Mouse (Mus musculus): ENCODE data around the gene Tex264.

Tex264 gene

DNA sequence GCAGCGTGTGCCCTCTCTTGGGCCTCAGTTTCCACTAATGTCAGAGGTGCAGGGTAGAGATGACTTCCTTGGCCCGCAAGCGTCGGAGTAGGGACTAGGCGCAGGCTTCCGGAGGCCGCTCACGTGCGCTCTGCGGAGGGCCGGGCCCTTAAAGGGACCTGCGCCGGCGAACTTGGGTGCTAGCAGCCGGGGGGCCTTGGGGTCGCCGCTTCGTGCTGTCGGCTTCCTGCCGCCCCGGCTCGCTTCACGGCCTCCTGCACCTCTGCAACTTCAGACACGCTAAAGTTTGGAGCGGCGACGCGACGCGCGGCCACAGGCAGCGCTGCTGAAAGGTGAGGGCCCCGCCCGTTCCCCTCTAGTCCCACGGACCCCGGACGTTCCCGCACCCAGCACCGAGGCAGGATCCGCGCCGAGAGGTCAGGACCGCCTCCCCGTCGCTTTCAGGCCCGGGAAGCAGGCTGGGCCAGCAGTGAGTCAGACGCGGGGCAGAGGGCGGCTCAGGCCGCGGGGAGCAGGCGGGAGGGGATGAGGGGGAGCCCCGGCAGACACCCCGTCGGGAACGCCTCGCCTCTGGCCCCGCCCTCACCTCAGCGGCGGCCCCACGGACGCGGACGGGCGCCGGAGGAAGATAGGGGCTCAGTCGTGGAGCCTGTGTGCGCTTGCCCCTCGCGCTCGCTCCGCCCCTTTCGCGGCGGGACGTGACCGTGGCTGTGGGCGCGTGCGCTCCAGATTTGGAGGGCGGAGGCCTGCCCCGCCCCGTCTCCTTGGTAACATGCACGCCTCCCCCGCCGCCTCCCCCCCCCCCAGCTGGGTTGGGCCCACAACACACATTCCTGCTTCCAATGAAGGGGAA is at the start of gene Tex264:
Gene Tex264, minus strand, starts transcription at position 679 of the 853 bp plus-strand sequence.
- peak; percentile 95 for DNase-seq (ENCODE audit: low read depth, low spot score)

DNA sequence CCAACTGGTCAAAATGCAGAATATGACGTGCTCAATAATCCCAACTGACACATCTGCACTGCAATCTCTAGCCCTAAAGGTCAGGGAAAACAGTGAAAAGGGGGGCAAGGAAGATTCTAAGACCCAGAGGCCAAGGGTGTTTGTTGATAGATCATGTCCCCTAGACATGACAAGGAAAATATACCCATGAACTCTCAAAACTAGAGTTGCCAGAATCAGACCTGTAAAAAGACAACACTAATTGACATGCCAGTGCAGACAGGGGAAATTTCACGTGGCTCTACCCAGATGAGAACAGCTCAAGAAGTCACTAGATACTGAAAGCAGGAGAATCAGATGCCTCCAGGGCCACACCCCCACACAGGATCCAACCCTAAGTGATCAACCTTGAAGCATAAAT is 48.0 kb upstream of the Tex264 start:
- no peak for DNase-seq (ENCODE audit: low read depth, low spot score)

DNA sequence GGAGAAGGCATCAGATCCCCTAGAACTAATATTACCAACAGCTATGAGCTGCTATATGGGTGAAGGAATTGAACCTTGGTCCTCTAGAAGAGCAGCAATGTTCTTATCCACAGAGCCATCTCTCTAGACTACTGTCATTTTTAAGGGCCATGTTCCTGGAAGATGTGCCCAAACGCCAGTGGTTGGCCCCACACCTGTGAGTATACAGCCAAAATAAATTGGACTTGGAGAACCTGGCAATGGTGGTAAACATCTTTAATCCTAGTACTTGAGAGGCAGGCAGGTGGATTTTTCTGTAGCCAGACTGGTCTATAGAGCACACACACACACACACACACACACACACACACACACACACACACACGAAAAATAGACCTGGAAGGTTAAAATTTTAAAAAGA is 43.7 kb upstream of the Tex264 start:
- no peak for DNase-seq (ENCODE audit: low read depth, low spot score)

DNA sequence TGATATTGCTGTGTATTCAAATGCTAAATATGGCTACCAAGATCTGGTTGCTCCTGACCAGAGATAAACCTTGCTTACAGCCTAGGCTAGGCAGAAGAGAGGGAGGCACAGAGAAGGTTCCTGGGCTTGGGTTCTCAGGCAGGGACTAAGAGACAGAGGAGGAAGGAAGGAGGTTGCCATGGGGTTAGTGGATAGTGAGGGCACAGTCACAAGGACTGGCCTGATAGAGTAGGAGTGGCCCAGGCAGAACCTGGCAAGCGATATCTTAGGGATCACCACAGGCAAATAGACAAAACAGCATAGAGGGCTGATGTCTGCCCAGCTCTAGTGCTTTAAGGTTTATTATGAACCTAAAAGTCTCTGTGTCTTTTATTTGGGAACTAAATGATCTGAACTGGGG is 41.2 kb upstream of the Tex264 start:
- DNase-seq (ENCODE audit: low read depth, low spot score), result no peak

DNA sequence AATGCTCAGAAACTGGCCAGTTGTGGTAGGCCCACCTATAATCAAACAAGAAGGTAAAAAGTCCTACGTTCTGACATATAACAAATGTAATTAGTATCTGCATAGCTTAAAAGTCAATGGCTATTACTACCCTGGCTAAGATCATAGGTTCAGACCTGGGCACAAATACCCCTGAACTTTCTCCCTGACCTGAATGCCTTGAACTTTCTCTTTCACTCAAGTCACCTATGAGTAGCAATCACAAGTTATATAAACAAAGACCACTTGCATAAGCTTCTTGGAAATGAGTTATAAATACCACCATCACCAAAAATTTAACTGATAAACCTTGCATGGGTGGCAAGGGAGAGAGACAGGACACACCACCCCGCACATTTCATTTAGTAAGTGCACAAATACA is 39.7 kb upstream of the Tex264 start:
- no peak for DNase-seq (ENCODE audit: low read depth, low spot score)

DNA sequence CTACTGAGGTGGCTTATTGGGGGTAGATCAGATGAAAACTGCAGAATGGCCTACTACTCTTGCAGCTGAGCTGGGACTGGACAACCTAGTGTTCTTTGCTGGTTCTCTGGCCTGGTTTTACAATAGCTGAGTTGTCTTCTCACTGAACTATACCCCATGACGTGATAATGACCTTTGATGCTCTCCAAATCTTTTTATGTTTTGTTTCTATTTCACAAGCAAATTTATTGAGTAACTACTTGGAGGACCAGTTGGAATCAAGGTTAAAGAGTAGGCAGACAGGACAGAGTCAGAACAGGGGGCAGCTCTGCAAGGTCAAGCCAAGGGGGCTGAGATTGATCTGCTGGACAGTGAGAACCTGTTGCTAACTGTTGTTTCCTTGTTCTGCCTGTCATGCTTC is 39.1 kb upstream of the Tex264 start:
- DNase-seq (ENCODE audit: low read depth, low spot score), result no peak

DNA sequence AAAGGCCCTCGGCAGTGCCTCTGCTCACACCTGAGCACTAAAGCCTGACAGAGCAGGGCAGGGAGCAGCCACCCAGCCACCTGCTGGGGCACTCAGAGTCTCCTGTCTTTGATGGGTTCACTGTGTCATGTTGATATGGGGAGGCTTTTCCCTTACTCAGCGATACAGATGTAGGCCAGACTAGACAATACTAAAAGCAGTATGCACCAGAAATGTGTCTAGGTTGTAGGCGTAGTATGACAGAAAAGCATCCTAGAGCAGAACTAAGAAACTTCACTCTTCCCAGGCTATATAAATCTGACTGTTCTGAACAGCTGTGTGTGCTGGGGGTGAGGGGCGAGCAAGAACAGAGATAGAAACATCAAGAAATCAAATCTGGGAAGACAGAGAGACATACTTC is 31.0 kb upstream of the Tex264 start:
- DNase-seq (ENCODE audit: low read depth, low spot score), result peak; percentile 22

DNA sequence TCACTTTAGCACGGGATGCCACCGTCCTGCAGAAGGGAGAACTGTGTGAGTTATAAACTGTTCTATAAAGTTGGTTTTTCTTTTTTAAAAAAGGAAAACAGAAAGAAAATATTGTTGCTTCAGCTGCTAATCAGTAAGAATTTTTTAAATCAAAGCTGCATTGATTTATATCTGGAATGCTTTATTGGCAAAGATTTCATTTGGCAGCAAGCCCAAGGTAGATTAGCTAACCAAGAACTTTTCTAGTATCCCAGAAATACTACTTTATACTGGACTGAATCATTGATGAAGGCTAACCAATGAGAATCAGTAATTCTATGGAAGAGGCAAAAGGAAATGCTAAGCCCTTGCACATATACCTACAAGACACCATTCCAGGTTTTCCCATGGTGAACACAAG is 30.5 kb upstream of the Tex264 start:
- DNase-seq (ENCODE audit: low read depth, low spot score), result no peak

DNA sequence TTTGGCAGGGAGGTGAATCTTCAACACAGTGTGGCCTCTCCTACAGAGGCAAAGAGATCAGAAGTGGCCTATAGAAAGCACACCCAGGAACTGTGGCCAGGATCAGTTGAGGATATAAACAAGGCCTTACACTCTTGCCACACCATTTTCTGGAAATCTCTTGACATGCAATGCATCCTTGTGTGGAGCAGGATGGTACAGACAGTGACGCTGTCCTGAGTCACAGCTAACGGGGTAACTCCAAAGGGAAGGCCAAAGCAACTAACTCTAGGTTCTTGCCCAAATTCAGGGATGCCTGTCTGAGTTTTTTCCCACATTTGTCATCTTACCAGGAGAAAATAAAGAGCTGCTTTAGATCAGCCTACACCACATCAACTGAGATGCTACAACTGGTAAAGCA is 26.7 kb upstream of the Tex264 start:
- no peak for DNase-seq (ENCODE audit: low read depth, low spot score)

DNA sequence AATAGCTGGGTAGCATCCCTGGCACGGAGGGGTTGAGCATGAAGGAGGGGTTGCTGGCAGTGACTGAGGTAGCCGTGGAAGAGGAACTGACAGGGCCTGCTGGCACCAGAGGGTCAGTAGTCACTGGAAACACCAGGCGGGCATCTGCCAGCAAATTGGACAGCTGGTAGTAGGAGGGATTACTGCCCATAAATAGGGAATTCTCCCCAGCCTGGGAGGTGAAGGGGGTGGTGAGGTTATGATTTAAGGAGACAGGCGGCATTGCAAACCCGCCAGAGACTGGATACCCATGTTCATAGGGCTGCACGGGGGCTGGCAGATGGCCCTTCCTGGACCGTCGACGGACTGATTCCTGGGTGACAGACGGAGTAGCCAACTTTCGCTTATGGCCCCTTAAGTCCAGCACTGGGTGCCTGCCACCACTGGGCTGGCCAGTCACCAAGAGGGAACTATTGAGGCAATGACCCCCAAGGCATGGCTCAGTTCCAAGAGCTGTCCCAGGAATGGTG is 7.3 kb upstream of the Tex264 start:
- DNase-seq (ENCODE audit: low read depth, low spot score), result no peak

DNA sequence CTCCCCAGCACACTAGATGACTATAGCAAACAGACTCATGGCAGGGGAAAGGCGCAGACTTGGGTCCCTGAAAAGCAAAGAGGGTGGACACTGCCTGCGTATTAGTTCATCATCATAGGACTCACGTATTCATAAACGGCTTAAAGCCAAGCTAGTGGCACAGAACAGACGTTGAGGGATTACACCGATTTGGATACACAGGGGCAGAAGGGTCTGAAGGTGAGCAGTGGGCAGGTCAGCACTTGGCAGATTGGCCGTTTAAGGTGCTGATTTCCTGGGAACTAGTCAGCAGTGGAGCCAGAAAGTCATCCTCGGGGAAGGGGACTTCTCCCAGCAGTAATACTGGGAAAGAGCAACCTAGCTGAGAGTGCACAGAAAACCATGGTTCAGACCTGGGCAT is 3.1 kb upstream of the Tex264 start:
- DNase-seq (ENCODE audit: low read depth, low spot score), result no peak

DNA sequence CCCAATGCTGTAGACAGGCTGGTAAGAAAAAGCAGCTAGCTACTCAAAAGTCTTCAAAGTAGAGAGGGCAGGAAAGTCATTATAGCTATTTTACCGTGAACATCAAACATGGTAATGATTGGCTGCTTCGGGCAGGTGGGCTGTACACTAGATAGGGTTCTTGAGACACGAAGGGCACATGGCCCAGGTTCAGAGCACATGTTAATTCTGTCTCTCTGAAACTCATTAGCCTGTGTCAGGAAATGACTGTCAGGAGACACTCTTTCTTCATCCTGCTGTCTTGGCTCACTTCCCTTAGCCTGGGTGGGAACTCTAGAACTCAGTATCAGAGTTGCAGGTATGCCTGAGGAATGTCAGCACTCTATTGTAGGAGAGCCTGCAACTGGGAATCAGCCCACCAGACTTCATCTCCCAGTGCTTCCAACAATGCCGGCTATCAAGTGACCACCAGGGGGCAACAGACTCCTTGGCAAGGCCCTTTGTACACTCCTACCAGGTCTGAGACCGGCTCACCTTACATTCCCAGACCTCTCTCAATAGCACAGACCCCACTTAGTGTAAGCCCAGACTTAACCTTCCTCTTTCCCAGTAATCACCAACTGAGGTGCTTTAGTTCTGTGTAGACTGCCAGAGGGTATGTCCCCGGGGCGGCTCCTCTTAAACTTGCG is 1.4 kb upstream of the Tex264 start:
- peak; percentile 87 for DNase-seq (ENCODE audit: low read depth, low spot score)

DNA sequence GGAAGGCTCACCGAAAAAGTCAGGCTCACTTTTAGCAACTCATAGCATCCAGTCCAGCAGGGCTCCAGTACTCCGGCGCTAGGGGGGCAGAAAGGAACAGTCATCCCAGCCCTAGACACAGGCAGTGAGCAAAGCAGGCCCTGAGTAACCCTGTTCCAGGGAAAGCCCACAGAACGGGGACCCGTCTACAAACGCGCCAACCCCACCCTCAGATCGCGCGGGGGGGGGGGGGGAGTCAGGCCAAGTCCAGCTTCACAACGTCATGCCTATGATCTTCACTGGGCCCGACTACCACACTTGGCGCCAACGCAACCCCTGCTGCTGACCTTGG is 844 bp downstream of the Tex264 start:
- no peak for DNase-seq (ENCODE audit: low read depth, low spot score)

DNA sequence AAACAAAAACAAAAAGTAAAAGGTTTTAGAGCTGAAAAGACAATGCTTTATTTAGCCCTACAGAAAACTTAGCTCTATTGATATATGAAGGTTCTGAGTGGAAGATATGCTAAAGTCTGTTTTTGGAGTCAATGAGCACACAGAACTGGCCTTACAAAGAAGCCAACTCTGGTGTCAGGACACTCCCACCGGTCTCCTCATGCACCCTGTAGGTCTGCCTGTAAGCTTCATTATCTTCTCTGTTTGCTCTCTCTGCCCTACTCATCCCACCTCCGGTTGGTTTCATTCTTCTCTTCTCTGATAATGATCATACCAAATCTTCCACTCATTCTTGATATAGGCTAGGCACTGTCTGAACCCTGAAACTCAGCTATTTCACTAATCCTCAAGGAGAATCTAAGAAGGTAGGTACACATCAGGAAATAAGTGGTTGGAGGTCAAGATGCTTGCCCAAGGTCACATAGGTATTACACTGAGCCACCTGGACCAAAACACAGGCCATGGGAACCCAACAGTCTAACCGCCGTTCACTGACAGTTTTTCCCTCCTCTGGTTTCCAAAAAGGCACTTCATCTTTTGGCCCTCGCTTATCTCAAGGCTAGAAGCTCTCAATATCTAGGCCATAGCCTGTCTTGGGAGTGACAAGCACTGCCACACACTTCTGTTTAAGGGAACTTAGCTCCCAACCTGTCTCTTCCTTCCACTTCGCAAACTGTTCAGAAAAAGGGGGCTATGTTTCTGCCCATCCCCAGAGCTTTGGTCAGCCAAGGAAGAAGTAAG is 1.4 kb downstream of the Tex264 start:
- DNase-seq (ENCODE audit: low read depth, low spot score), result no peak

DNA sequence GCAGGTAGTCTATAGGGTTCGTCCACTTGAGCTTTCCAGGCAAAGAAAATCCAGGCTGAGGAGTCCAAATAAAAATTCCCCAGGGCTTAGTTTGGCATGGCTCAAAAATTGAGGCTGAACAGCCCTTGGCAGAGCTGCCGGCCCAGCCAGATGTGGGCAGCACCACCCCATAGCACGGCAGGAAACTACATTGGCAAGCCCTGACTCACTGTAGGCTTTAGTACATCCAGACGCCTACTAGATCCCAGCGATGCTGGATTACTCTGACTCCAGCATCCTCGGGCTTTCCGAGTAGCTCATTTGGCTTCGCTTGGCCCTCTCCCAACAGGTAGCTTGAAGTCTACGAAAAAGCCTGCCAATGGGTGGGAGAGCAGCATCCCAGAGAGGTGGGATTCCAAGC is 4.7 kb downstream of the Tex264 start:
- DNase-seq (ENCODE audit: low read depth, low spot score), result peak; percentile 78

DNA sequence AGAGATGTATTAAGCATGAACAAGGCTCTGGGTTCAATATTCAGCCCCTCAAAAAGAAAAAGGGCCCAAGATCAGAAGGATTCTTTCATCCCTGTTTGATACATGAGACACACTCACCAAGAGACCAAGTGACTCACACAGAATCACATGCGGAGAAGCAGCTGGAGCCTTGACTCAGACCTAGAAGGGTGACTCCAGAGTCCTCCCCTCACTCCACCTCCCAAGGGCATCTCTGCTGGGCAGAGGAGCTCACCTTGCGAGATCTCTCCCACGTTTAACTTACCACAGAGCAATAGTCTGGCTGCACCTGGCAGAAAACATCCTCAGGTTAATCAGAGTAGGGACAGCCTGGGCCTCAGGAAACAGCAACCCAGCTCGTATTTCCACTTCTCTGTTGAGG is 7.5 kb downstream of the Tex264 start:
- DNase-seq (ENCODE audit: low read depth, low spot score), result peak; percentile 75

DNA sequence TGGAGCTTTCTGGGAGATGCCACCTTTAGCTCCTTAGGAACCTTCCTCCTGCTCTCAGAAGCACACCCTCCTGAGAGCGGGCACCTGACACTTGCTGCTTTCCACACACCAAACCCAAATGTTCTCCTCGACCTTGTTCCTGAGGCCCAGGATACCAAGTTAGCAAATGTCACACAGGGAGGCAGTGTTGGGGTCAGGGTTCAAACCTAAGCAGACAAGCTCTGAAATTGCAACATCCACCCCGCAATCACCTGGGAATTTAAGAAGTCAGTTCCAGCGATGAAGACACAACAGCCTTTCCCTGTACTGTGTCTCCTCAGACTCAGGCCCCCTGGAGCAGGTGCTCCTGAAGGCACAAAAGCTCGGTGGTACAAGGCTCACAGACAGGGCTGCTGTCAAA is 8.0 kb downstream of the Tex264 start:
- DNase-seq (ENCODE audit: low read depth, low spot score), result no peak

DNA sequence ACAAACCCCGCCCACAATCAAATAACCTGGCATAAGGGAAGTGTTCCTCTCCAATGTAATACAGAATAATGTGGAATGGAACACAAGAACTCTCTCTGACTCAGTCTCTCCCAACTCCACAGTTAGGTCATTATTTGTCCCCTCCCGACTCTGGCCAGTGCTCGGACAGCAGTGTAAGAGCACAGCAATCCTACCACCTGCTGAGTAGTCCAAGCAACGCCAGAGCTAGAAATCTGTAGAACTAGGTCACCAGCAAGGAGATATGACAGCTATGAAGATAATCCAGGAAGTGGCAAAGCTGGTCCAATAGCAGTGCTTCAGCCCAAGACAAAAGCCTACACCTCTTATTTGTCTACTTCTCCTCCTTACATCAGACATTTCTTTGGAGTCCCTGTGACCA is 9.2 kb downstream of the Tex264 start:
- no peak for DNase-seq (ENCODE audit: low read depth, low spot score)

DNA sequence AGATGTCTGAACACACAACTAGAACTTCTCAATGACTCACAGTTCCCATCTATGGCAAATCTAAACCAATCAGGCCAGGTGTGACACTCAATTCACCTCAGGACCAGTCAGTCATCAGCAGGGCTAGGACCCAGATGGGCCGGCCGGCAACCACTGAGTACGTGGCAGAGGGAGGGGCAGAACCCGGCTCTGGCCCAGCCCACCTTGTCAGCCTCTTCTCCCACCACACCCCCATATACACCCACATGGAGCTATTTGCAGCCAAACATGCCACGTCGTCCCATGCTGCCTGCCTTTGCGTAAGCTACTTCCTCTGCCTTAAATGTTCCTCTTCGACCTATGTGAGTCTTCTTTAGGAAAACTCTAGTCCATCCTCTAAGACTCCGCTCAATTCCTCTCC is 9.8 kb downstream of the Tex264 start:
- peak; percentile 74 for DNase-seq (ENCODE audit: low read depth, low spot score)

DNA sequence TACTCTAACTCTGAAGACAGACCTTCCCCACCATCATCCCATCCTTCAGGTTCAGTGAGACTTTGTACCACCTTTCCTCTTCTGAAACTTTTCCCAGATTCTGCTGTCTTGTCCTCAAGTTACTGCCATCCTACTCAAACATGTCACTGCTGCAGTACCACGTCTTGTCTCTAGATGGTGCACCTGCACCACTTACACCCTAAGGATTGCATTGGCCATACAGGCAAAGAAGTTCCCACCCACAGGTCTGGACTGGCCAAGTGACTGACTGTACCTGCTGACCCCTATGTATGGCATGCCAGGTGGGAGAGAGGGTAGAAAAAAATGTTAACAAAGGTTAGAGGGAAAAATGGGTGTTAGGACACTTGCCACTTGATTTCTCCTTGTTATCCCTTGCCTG is 10.2 kb downstream of the Tex264 start:
- DNase-seq (ENCODE audit: low read depth, low spot score), result peak; percentile 92

DNA sequence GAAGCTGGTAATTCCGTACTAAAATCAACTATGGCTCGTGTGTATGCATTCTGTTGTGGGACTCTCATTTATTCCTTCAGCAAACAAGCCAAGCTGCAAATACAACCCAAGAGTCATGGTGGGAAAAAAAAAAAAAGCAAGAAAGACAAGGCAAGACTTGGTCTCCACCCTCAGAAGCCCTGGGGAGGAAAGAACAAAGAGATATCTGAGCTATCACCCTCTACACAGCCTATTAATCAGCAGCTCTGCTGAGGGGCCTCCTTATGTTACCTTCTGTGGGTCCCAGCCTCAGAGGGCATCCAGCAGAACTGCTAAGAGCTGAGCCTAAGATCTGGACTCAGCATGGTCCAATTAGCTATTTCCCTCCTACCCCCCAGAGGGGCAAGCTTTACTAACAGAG is 11.9 kb downstream of the Tex264 start:
- DNase-seq (ENCODE audit: low read depth, low spot score), result no peak

DNA sequence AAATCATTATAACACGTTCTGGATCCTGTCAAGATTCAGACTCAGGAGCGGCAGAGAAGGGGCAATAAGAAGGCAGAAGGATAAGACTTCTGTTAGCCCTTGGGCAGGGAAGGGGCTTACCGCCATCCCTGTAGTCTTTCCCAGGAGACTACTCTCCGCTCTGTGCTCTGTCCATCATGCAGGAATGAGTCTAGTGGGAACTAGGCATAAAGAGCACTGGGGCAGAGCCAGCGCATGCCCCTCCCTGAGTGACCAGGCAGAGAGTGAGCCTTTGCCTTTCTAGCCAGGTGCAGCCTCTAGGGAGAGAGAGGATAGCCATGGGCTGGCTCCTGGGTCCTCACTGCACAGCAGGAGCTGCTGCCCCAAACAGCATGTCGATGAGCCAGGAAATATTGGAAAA is 20.9 kb downstream of the Tex264 start:
- DNase-seq (ENCODE audit: low read depth, low spot score), result no peak

Measured in brain, adult 2 months (tissue).